ENCODE assay signal across 8 mouse cellular contexts in genomic region chr11:88188216-88188615, GRCm38 (mm10). TPM values are rescaled to one million over a fixed set of nuclear protein-coding genes. Genes with fewer than 3 reads are reported as not detected.
A peak's percentile ranks its signal among the peaks of the same experiment; 100 is the strongest.
DNase-seq lines count a peak whose midpoint lies in the region; ATAC-seq and TF ChIP-seq lines count a peak whose summit lies in the region.

No protein-coding gene starts in this region.

- no peak overlapping the region for H3K4me3 ChIP-seq in kidney, embryonic 14.5 days (ENCODE audit: low read length)
- H3K4me3 ChIP-seq in CH12.LX (replicated peaks in 1 of 3; ENCODE audit: low read depth in 2 of 3, low read length in 2 of 3, poor library complexity in 1 of 3) (peak overlapping the region; percentile 33 to 50 (median 43)), G1E (ENCODE audit: low read depth, low read length) (peak overlapping the region; percentile 66; the same call in 1 of the 2 replicates)
- H3K4me3 ChIP-seq in limb, embryonic 13.5 days: 0 out of 2 replicates have a peak overlapping the region, but pooled peaks have one; percentile 16

- TF ChIP-seq POLR2A in CH12.LX (IDR thresholded peaks at IDR 0.05; ENCODE audit: low read depth, low read length): no peak

- H3K9ac ChIP-seq in kidney, embryonic 14.5 days (ENCODE audit: low read depth, low read length): no peak overlapping the region
- H3K9ac ChIP-seq in CH12.LX (ENCODE audit: insufficient read depth, low read depth): peak overlapping the region; percentile 14
- 0 out of 2 replicates have a peak overlapping the region, but pooled peaks have one; percentile 13 for H3K9ac ChIP-seq in limb, embryonic 13.5 days

- TF ChIP-seq EP300 in CH12.LX (IDR thresholded peaks at IDR 0.05; ENCODE audit: low read length): no peak

- H3K27me3 ChIP-seq in kidney, embryonic 14.5 days (ENCODE audit: control insufficient read depth, insufficient read depth, low read length): peaks cover 23% of the 10 kb centered on the region
- H3K27me3 ChIP-seq in CH12.LX (replicated peaks) (peaks cover 74% of the 10 kb centered on the region), G1E (ENCODE audit: insufficient read depth, low read length) (peaks cover 80% of the 10 kb centered on the region)
- H3K27me3 ChIP-seq in limb, embryonic 13.5 days: peaks cover 28% of the 10 kb centered on the region

- H3K79me2 ChIP-seq in CH12.LX (replicated peaks; ENCODE audit: control insufficient read depth, extremely low read depth, insufficient read depth, poor library complexity, severe bottlenecking): no peaks in the 10 kb centered on the region

- H3K27ac ChIP-seq in kidney, embryonic 14.5 days (ENCODE audit: low read depth, low read length): no peak overlapping the region; the same call in 1 of the 2 replicates
- H3K27ac ChIP-seq in CH12.LX (ENCODE audit: insufficient read depth, low read depth): 0 out of 2 replicates have a peak overlapping the region, but pooled peaks have one; percentile 1
- peak overlapping the region; percentile 83; the same call in 1 of the 2 replicates for H3K27ac ChIP-seq in limb, embryonic 13.5 days

- ATAC-seq in kidney, embryonic 14.5 days (ENCODE audit: low FRiP score, low TSS enrichment): no peak
- ATAC-seq in G1E (ENCODE audit: extremely low read depth, insufficient number of reproducible peaks, low FRiP score, poor library complexity, severe bottlenecking): no peak
- no peak for ATAC-seq in limb, embryonic 13.5 days (ENCODE audit: low FRiP score, low read depth)

- H3K36me3 ChIP-seq in kidney, embryonic 14.5 days (ENCODE audit: control insufficient read depth, insufficient read depth, low read length): peaks cover 7% of the 10 kb centered on the region; the same call in 1 of the 2 replicates
- H3K36me3 ChIP-seq in CH12.LX (replicated peaks in 1 of 2; ENCODE audit: control insufficient read depth in 1 of 2, insufficient read depth in 1 of 2, low read length in 1 of 2) (no peaks in the 10 kb centered on the region), G1E (replicated peaks) (peaks cover 15% of the 10 kb centered on the region)
- H3K36me3 ChIP-seq in limb, embryonic 13.5 days: peaks cover 22% of the 10 kb centered on the region

- 0 out of 2 replicates have a peak overlapping the region, but pooled peaks have one; percentile 42 for H3K4me2 ChIP-seq in kidney, embryonic 14.5 days (replicated peaks; ENCODE audit: low read depth, low read length)
- peak overlapping the region; percentile 80 for H3K4me2 ChIP-seq in CH12.LX (ENCODE audit: insufficient read depth, low read depth, poor library complexity, severe bottlenecking)
- H3K4me2 ChIP-seq in limb, embryonic 13.5 days (replicated peaks): peak overlapping the region; percentile 54

- in situ Hi-C loops in CH12.LX (cut with MboI; ENCODE audit: low pct_ligation_motif_present, low pct_unique_long_range_greater_than_20kb, low sequenced_read_pairs): no loop called here

- TF ChIP-seq CTCF in CH12.LX (conservative IDR thresholded peaks at IDR 0.05 in 1 of 2, IDR thresholded peaks at IDR 0.05 in 1 of 2; ENCODE audit: low read depth in 2 of 2, low read length in 2 of 2) (no peak), G1E (IDR thresholded peaks at IDR 0.05; ENCODE audit: low read depth, low read length) (no peak)

- H3K4me1 ChIP-seq in kidney, embryonic 14.5 days (ENCODE audit: control insufficient read depth, insufficient read depth, low read length): peaks cover 22% of the 10 kb centered on the region
- peaks cover 5 to 37% of the 10 kb centered on the region in 2 experiments; a peak in 2 of 4 replicates for H3K4me1 ChIP-seq in CH12.LX (ENCODE audit: control insufficient read depth in 1 of 2, insufficient read depth in 2 of 2)
- peaks cover 41% of the 10 kb centered on the region for H3K4me1 ChIP-seq in G1E (ENCODE audit: insufficient read depth, low read depth, low read length)
- peaks cover 42% of the 10 kb centered on the region for H3K4me1 ChIP-seq in limb, embryonic 13.5 days

- DNase-seq in kidney, adult 18-20 months: no peak
- DNase-seq in CH12.LX (ENCODE audit: extremely low read depth) (peak; percentile 30), G1E (ENCODE audit: low spot score) (no peak)
- DNase-seq in Muller cell, postnatal 12 days (ENCODE audit: inconsistent ontology term): no peak
- DNase-seq in gastrocnemius, postnatal 10 days: no peak
- DNase-seq in right cerebral cortex, postnatal 36 days (ENCODE audit: low spot score in 2 of 2): no peak

- no peaks in the 10 kb centered on the region for H3K9me3 ChIP-seq in kidney, embryonic 14.5 days (ENCODE audit: control insufficient read depth, low read length)
- no peaks in the 10 kb centered on the region for H3K9me3 ChIP-seq in CH12.LX (replicated peaks; ENCODE audit: low read length)
- no peaks in the 10 kb centered on the region for H3K9me3 ChIP-seq in G1E (replicated peaks)
- H3K9me3 ChIP-seq in limb, embryonic 13.5 days: no peaks in the 10 kb centered on the region

- 42% methylated on average over 8 of the region's 8 CpGs for WGBS in kidney, embryonic 14.5 days
- 62% methylated on average over 8 of the region's 8 CpGs for WGBS in limb, embryonic 13.5 days

- TF ChIP-seq RAD21 in CH12.LX (IDR thresholded peaks at IDR 0.05; ENCODE audit: low read depth, low read length): no peak

- dilution Hi-C loops in CH12.LX (cut with MboI; ENCODE audit: extremely low pct_ligation_motif_present, extremely low pct_unique_long_range_greater_than_20kb, low sequenced_read_pairs): loop anchor here (25.0 kb wide), 1 partner anchor 126 kb away; the partner anchor contains the start of gene Vezf1

TF ChIP-seq in CH12.LX, 34 proteins besides CTCF, POLR2A, EP300 and RAD21:
- no peak for TF ChIP-seq E2F4 (IDR thresholded peaks at IDR 0.05; ENCODE audit: insufficient replicate concordance, low read depth, low read length)
- TF ChIP-seq IRF4 (IDR thresholded peaks at IDR 0.05; ENCODE audit: low read depth, low read length): no peak
- TF ChIP-seq UBTF (IDR thresholded peaks at IDR 0.05; ENCODE audit: low read depth, low read length): 0 out of 2 replicates have a peak, but pooled peaks have one; percentile 11
- no peak for TF ChIP-seq CHD2 (IDR thresholded peaks at IDR 0.05; ENCODE audit: low read length)
- TF ChIP-seq ZNF384 (IDR thresholded peaks at IDR 0.05; ENCODE audit: low read depth, low read length): peak; percentile 97
- no peak for TF ChIP-seq ZKSCAN1 (IDR thresholded peaks at IDR 0.05; ENCODE audit: borderline replicate concordance, low read depth, low read length)
- no peak for TF ChIP-seq POLR2AphosphoS2 (IDR thresholded peaks at IDR 0.05; ENCODE audit: low read depth, low read length)

RNA-seq across cellular contexts. Expression of gene Mrps23, which starts 16.0 kb away (rescaled TPM):
- polyA plus RNA-seq in kidney, embryonic 14.5 days (2014; fragmentation: Nextera tagmentation; extraction: Ambion mirVana): 62.3 and 63.6 TPM in 2 replicates
- total RNA-seq in CH12.LX (2012; rRNA removed): 216 and 227 TPM in 2 replicates
- total RNA-seq in CH12.LX (2014; rRNA removed): 185 and 213 TPM in 2 replicates
- 233 and 262 TPM in 2 replicates for polyA plus RNA-seq in CH12.LX (2012; ENCODE audit: insufficient read length, low read depth)
- 41.2 and 68.7 TPM in 2 replicates for total RNA-seq in G1E (2014; fragmentation: Nextera tagmentation)
- 89.7 and 106 TPM in 2 replicates for total RNA-seq in G1E (2017)
- 238 and 268 TPM in 2 replicates for polyA plus RNA-seq in G1E (2012)
- polyA plus RNA-seq in limb, embryonic 13.5 days (2015; fragmentation: Nextera tagmentation; extraction: Ambion mirVana): 54.8 and 55.5 TPM in 2 replicates
- total RNA-seq in gastrocnemius, postnatal 10 days (2021): 100 to 1,000 TPM; 121 to 133 TPM
